Mouse (Mus musculus): Measurements from ENCODE around the gene Rps15.

GRCm38 (mm10) chr10:80332525-80332989 lies 40.3 kb downstream of the Rps15 start:
- no peak for TF ChIP-seq CTCF (IDR thresholded peaks at IDR 0.05; ENCODE audit: borderline replicate concordance, extremely low read depth, insufficient read depth, insufficient read length)
- TF ChIP-seq POLR2A (IDR thresholded peaks at IDR 0.05; ENCODE audit: borderline replicate concordance, extremely low read depth, insufficient read depth, insufficient read length, poor library complexity, severe bottlenecking), result no peak
